Mouse (Mus musculus): Measurements from ENCODE around the gene Gm10944.

The Gm10944 gene

DNA sequence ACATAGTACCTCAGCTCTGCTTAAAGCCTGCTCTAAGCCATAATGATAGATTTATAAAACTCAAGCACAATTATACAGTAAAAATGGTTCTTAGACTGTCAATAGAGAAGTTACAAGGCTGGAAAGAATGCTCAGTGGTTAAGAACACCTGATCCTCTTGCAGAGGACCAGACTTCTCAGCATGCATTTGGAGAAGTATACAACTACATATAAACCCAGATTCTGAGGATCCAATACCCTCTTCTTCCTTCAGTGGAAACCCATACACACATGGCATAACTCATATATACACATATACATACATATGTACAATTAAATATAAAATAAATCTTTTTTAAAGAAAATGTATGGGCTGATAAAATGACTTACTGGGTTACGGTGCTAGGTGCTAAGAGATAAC, at the start of gene Gm10944:
Gene Gm10944, plus strand, starts transcription at position 301 of the 400 bp plus-strand sequence.
- DNase-seq: no peak

DNA sequence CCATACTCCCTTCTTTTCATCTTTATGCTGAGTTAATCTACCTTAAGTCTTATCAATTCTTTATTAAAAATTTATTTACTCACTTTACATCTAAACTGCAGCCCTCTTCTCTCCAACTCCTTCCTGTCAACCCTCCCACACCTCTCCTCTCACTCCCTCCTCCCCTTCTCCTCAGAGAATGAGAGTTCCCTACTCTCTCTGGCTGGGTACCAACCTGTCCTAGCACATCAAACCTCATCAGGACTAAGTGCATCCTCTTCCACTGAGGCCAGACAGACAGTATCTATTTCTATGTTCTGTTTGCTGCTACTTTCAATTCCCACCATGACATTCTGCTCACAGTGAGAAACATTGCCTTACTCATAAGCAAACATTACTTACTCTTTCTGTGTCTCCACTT, 25.2 kb upstream of the Gm10944 start:
- no peak for DNase-seq

DNA sequence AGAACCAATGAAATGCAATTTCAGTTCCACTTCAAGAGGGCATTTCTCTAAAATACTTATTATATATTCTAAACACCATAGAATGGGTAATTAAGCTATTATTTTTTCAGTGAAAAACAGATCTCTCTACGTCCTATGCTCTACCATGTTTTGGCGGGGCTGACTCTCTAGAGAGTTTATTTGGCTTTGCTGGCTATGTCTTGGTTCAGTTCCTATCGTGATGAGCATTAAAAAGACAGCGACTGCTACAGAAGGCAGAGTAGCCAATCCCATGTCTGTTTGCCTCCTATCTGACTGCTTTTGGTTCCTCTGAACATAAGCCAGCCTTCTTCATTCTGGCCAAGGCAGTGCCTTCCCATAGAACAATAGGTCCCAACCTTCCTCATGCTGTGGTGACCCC, 24.5 kb upstream of the Gm10944 start:
- no peak for DNase-seq

DNA sequence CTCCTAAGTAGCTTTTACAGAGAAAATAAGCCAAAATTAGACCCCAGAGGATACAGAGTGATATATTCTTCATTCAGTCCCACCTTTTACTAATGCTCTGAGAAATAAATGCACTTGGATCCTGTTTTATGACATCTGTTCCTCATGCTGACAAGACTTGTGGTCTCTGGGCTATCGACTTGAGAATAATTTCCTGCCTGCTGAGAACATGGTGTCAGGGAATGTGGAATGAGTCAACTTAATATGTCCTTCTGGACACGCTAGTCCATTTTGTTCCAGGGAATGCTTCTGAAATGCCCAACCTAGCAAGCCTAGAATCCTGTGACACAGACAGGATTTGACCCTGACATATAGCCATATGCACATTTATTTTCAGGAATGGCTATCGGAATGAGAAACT, 22.0 kb upstream of the Gm10944 start:
- no peak for DNase-seq

DNA sequence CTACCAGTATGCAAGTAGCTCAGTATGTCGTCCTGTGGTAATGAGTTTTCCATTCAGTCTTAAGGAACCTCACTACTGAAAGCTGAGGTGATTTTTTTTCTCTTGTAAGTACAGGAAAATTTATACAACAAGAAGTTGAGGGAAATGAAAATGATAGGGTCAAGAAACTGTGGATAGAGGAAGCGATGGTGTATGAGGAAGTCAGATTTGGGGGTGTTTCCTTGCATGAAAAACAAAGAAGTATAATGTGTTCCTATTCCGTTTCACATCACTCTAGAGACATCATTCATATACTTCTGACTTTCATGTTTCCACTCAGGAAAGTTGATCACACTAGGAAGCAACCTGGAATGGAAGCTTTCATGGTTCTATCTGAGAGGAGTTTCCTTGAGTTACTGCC, 21.2 kb upstream of the Gm10944 start:
- DNase-seq: no peak

DNA sequence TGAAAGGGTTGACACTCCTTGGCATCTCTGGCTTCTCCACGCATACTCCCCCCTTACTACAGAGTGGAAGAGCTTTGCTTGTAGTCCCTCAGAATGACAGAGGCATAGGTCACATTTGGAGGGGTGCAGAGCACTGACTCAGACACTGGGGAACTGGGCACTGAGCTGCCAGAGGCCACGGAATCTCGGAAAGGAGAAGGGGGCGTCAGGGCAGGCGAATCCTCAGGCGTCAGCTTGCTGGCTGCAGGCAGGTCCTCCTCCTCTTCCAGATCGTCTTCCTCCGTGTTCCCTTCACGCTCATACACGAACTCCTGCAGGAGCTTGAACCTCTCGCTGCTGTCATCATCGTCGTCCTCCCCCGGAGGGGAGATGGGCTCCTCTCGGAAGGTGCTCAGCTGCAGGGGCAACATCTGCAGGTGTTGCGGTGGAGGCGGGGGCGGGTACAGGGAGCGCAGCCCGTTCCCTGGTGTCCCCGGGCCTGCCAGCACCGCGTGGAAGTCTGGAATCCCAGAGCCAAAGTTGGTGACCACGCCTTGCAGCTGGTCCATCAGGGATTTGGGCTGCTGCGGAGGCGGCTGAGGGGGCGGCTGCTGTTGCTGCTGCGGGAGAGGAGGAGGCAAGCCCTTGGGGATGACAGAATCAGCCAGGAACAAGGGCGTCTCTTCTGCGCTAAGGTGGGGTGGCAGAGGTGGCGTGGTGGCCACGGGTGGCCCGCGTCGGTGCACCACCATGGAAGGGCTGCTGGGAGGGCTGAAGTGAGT, 7.9 kb downstream of the Gm10944 start:
- DNase-seq: no peak

DNA sequence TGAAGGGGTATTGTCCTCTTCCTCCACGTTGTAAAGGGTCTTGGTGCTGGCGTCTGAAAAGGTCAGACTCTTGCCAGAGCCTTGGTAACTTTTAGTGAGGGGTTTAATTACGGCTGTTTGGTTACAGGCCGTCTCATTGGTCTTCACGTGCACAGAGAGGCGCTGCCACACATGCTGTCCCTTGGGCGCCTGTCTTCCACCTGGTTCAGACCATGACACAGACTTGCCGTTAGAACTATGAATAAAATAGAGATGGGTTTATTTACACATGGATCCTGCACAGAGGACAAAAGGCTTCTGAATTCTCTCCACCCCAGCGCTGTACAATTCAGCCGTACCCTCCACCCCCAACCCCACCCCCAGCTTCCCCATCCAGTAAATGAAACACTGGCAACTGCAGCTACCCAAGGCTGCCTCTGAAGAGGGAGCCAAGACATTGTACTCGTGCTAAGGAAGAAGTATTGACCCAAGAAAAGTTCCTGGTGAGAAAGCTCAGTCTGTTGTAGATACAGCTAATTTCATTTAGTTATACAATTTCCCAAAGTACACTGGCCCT, 8.6 kb downstream of the Gm10944 start:
- DNase-seq: no peak

DNA sequence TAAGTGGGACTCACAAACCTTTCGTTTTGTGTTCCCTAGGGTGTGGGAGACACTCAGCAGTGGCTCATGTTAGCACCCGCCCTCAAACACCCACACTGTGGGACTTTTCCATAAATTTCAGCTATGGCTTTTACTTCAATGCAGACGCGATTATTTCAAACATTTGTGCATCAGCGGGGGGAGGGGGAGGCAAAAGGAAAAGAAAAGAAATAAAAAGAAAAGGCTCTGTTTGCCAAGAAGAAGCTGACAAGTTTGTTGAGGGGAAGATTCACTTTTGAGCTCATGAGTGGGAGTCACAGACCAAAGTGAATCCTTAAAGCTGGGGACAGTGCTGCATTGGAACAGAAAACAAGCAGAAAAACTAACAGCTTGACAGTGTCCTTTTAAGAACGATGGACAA, 16.3 kb downstream of the Gm10944 start:
- no peak for DNase-seq

DNA sequence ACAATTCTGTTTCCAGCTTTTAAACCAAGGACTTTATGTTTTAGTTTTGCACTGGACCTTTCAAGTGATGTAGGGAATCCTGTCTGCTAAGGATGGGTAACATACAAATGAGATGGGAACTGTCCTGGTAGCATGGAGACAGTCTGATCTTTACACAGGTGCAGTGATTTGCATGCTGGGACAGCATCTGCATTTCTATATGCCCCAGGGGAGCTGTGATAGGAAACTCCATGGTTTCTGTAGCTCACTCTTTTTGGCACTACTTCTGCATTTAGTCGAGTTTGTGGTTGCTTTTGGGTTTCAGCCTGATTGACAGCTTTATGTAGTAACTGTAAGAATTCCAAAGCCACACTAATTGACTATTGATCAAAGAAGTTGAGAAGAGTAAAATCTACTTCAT, 19.8 kb downstream of the Gm10944 start:
- DNase-seq: no peak

DNA sequence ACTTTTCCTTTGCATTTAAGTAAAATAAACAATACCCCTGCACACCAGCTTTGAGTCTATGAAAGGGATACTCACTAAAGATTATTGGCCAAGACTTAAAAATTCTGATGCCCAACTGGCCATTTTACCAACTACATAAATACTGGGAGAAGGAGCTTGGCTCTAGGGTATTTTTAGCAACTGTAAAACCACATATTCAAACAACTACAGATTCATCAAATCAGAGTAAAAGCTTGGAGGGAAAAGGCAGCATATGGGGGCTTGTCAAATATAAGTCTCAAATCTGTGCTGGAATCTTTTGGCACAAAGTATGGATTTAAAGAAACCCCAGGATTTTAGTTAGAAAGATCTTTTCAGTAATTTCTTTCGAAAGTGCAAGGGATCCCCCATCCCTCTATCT, 20.2 kb downstream of the Gm10944 start:
- no peak for DNase-seq

DNA sequence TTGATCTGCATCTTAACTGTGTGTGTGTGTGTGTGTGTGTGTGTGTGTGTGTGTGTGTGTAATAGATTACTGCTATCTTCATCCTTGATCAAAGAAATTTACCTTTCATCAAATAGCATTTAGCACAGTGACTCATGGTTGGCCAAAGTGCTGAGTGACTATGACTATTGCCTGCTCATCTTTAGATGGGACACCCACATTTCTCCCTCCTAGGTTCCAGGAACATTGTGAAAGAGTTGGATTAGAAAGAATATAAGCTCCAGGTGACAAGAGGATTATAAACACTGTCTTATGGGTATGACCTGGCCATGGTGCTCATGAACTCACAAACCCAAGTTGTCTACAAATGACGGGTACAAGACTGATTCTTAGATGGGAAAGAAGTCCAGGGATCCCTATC, 26.9 kb downstream of the Gm10944 start:
- no peak for DNase-seq

DNA sequence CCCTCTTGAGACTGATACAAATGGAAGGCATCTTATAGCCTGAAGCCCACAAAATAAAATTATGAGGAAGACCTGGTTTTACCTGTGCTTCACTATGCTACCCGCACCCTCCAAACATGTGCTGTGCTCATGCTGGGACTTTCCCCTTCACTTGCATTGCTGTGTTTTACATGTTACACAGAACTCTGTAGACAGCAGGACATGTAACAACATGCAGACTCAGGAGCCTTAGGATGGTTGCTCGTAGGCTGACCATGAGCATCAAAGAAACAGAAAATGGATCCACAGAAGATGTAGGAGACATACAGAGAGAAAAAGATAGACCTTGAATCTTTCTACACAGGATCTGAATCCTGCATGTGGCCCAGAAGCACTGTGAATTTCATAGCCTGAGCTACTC, 29.2 kb downstream of the Gm10944 start:
- DNase-seq: no peak

DNA sequence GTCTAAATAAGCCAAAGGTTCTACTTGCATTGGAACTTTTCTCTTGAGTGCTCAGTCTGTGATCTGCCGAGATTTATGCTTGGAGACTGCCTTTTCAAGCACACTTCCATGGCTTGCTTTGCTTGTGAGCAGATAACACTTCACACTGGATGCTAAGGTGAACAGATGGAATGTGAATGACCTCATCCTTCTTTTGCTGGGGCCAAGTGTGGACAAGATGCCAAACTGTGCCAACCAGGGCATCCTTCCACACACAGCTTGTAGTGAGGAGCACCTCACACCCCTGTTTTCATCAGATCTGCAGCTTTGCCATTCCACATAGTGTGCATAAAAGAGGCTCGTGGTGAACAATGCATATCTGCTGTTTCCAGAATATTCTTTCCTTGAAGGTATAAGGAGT, 29.7 kb downstream of the Gm10944 start:
- no peak for DNase-seq

DNA sequence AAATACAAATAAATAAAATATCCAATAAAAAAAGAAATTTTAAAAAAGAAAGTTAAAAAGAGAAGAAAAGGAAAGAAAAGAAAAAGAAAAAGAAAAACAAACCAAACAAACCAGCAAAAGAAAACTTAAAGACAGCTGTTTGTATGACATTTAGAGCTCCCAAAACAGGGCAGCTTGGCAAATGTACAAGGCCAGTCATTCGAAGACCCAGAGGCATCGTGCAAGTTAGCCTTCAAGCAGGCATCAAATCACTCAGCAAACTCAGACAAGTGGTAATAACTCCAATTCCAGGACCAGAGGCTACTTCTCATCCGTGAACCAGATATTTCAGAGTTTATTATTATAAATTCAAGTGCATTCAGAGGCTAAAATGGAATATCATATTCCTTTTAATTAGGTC, 45.4 kb downstream of the Gm10944 start:
- DNase-seq: no peak
